Comparison of ENCODE assay signal across 27 mouse cellular contexts in genomic region chr6:129530261-129530660, GRCm38 (mm10). TPM values are rescaled to one million over a fixed set of nuclear protein-coding genes. Genes with fewer than 3 reads are reported as not detected.
DNase-seq lines count a peak whose midpoint lies in the region; ATAC-seq and TF ChIP-seq lines count a peak whose summit lies in the region.
"Had no signal": no experiment of that assay in that cellular context is flagged by ENCODE, and none has a peak within 500 bp of the region (broad histone marks: within the 10 kb centered on the region; RNA-seq: fewer than 3 reads in every experiment).

No protein-coding gene starts in this region.

- peaks cover 40% of the 10 kb centered on the region for H3K4me1 ChIP-seq in kidney, adult 2 months (ENCODE audit: control insufficient read depth, insufficient read depth, low read length)
- peaks cover 19% of the 10 kb centered on the region for H3K4me1 ChIP-seq in kidney, embryonic 15.5 days
- peaks cover 17% of the 10 kb centered on the region for H3K4me1 ChIP-seq in kidney, embryonic 16.5 days (ENCODE audit: insufficient read depth, low read length)
- peaks cover 14% of the 10 kb centered on the region; the same call in 1 of the 2 replicates for H3K4me1 ChIP-seq in kidney, embryonic 14.5 days (ENCODE audit: control insufficient read depth, insufficient read depth, low read length)

- no peak overlapping the region for H3K9ac ChIP-seq in kidney, embryonic 15.5 days
- H3K9ac ChIP-seq in kidney, embryonic 16.5 days (replicated peaks; ENCODE audit: low read length): no peak overlapping the region
- H3K9ac ChIP-seq in kidney, embryonic 14.5 days (ENCODE audit: low read depth, low read length): no peak overlapping the region
- H3K9ac ChIP-seq: forebrain, embryonic 13.5 days; hindbrain, embryonic 12.5 days; hindbrain, embryonic 15.5 days had no signal

- no peak for ATAC-seq in kidney, embryonic 15.5 days (replicated peaks; ENCODE audit: low FRiP score)
- no peak for ATAC-seq in kidney, embryonic 16.5 days (ENCODE audit: low FRiP score, low TSS enrichment)
- ATAC-seq in kidney, embryonic 14.5 days (ENCODE audit: low FRiP score, low TSS enrichment): no peak
- ATAC-seq: forebrain, embryonic 13.5 days; forebrain, embryonic 16.5 days; Patski had no signal

- TF ChIP-seq CTCF in kidney, adult 2 months (conservative IDR thresholded peaks at IDR 0.05; ENCODE audit: insufficient read depth, insufficient read length, low read depth, low read length): no peak

- H3K27ac ChIP-seq in kidney, adult 2 months (ENCODE audit: insufficient read depth, low read depth, low read length): peak overlapping the region; percentile 95
- no peak overlapping the region for H3K27ac ChIP-seq in kidney, embryonic 15.5 days
- H3K27ac ChIP-seq in kidney, embryonic 16.5 days (ENCODE audit: low read length): peak overlapping the region; percentile 29; the same call in 1 of the 2 replicates
- no peak overlapping the region for H3K27ac ChIP-seq in kidney, embryonic 14.5 days (ENCODE audit: low read depth, low read length)
- H3K27ac ChIP-seq: forebrain, embryonic 10.5 days; forebrain, embryonic 13.5 days; hindbrain, embryonic 12.5 days; hindbrain, embryonic 15.5 days had no signal

- no peak overlapping the region for H3K4me2 ChIP-seq in kidney, embryonic 15.5 days
- no peak overlapping the region for H3K4me2 ChIP-seq in kidney, embryonic 16.5 days (replicated peaks; ENCODE audit: low read depth, low read length)
- H3K4me2 ChIP-seq in kidney, embryonic 14.5 days (replicated peaks; ENCODE audit: low read depth, low read length): no peak overlapping the region
- H3K4me2 ChIP-seq: forebrain, embryonic 13.5 days; heart, embryonic 11.5 days; hindbrain, embryonic 12.5 days; hindbrain, embryonic 15.5 days had no signal

- peaks cover under 1% of the 10 kb centered on the region; the same call in 1 of the 2 replicates for H3K36me3 ChIP-seq in kidney, adult 2 months (ENCODE audit: control insufficient read depth, insufficient read depth, low read length)
- no peaks in the 10 kb centered on the region for H3K36me3 ChIP-seq in kidney, embryonic 15.5 days
- H3K36me3 ChIP-seq in kidney, embryonic 16.5 days (ENCODE audit: insufficient read depth, low read length): no peaks in the 10 kb centered on the region
- H3K36me3 ChIP-seq in kidney, embryonic 14.5 days (ENCODE audit: control insufficient read depth, insufficient read depth, low read length): no peaks in the 10 kb centered on the region
- H3K36me3 ChIP-seq: forebrain, embryonic 10.5 days; hindbrain, embryonic 12.5 days; hindbrain, embryonic 15.5 days had no signal

- no peaks in the 10 kb centered on the region for H3K27me3 ChIP-seq in kidney, adult 2 months (replicated peaks; ENCODE audit: control insufficient read depth, insufficient read depth, low read length)
- H3K27me3 ChIP-seq in kidney, embryonic 15.5 days: no peaks in the 10 kb centered on the region
- H3K27me3 ChIP-seq in kidney, embryonic 16.5 days (ENCODE audit: insufficient read depth, low read length): no peaks in the 10 kb centered on the region
- H3K27me3 ChIP-seq in kidney, embryonic 14.5 days (ENCODE audit: control insufficient read depth, insufficient read depth, low read length): no peaks in the 10 kb centered on the region
- H3K27me3 ChIP-seq: CH12.LX; forebrain, embryonic 13.5 days; hindbrain, embryonic 12.5 days; hindbrain, embryonic 15.5 days; Patski had no signal

- H3K4me3 ChIP-seq in kidney, adult 2 months (ENCODE audit: insufficient read depth, low read depth, low read length): no peak overlapping the region
- H3K4me3 ChIP-seq in kidney, embryonic 15.5 days (replicated peaks): no peak overlapping the region
- H3K4me3 ChIP-seq in kidney, embryonic 16.5 days (ENCODE audit: low read length): no peak overlapping the region
- H3K4me3 ChIP-seq in kidney, embryonic 14.5 days (ENCODE audit: low read length): no peak overlapping the region
- H3K4me3 ChIP-seq: forebrain, embryonic 10.5 days; forebrain, embryonic 13.5 days; hindbrain, embryonic 12.5 days; hindbrain, embryonic 15.5 days had no signal

- no peak for TF ChIP-seq POLR2A in kidney, adult 2 months (IDR thresholded peaks at IDR 0.05; ENCODE audit: low read depth, low read length)

- DNase-seq in kidney, adult 2 months: peak; percentile 92
- peak; percentile 67 for DNase-seq in kidney, postnatal 14 days
- DNase-seq in ovary, adult 18-20 months (ENCODE audit: low spot score): no peak
- DNase-seq: adrenal gland, postnatal 10 days; adrenal gland, postnatal 36 days; B cell, adult 2 months; cerebellum, adult 18-20 months; cerebellum, adult 9-10 months; cerebellum, postnatal 14 days; gastrocnemius, postnatal 10 days; heart, adult 11 months had no signal

- no peaks in the 10 kb centered on the region for H3K9me3 ChIP-seq in kidney, embryonic 15.5 days (replicated peaks)
- H3K9me3 ChIP-seq in kidney, embryonic 16.5 days (ENCODE audit: low read length): no peaks in the 10 kb centered on the region
- H3K9me3 ChIP-seq in kidney, embryonic 14.5 days (ENCODE audit: control insufficient read depth, low read length): no peaks in the 10 kb centered on the region
- H3K9me3 ChIP-seq: forebrain, embryonic 10.5 days; forebrain, embryonic 13.5 days; G1E; hindbrain, embryonic 12.5 days; hindbrain, embryonic 15.5 days had no signal

RNA-seq across cellular contexts. Expression of gene Gabarapl1, which starts 2.7 kb away (rescaled TPM):
- polyA plus RNA-seq in kidney, adult 2 months (2012; rRNA removed): 648 and 804 TPM in 2 replicates
- polyA plus RNA-seq in kidney, embryonic 15.5 days (2015; fragmentation: Nextera tagmentation; extraction: Ambion mirVana): 60.8 and 62.8 TPM in 2 replicates
- 74.1 and 77.7 TPM in 2 replicates for polyA plus RNA-seq in kidney, embryonic 16.5 days (2015; fragmentation: Nextera tagmentation; extraction: Ambion mirVana)
- 16.7 and 22.4 TPM in 2 replicates for polyA plus RNA-seq in kidney, embryonic 14.5 days (2014; fragmentation: Nextera tagmentation; extraction: Ambion mirVana)

RNA-seq across cellular contexts. Expression of gene Tmem52b, which starts 17.9 kb away (rescaled TPM):
- 124 and 212 TPM in 2 replicates for polyA plus RNA-seq in kidney, adult 2 months (2012; rRNA removed)
- polyA plus RNA-seq in kidney, embryonic 15.5 days (2015; fragmentation: Nextera tagmentation; extraction: Ambion mirVana): 44.7 and 45.4 TPM in 2 replicates
- polyA plus RNA-seq in kidney, embryonic 16.5 days (2015; fragmentation: Nextera tagmentation; extraction: Ambion mirVana): 61.5 and 63.1 TPM in 2 replicates
- 24.0 and 38.3 TPM in 2 replicates for polyA plus RNA-seq in kidney, embryonic 14.5 days (2014; fragmentation: Nextera tagmentation; extraction: Ambion mirVana)
- polyA plus RNA-seq: embryonic facial prominence, embryonic 11.5 days; embryonic facial prominence, embryonic 14.5 days; forebrain, embryonic 10.5 days; forebrain, embryonic 13.5 days; forebrain, embryonic 16.5 days; G1E; heart, embryonic 11.5 days; heart, embryonic 14.5 days; heart, postnatal 0 days; hindbrain, embryonic 12.5 days; hindbrain, embryonic 15.5 days had no signal

RNA-seq across cellular contexts. Expression of gene Olr1, which starts 23.3 kb away (rescaled TPM):
- 0.03 and 0.17 TPM in 2 replicates for polyA plus RNA-seq in kidney, adult 2 months (2012; rRNA removed)
- 0.17 TPM in 1 of 2 replicates, not detected in the other for polyA plus RNA-seq in kidney, embryonic 15.5 days (2015; fragmentation: Nextera tagmentation; extraction: Ambion mirVana)
- polyA plus RNA-seq in kidney, embryonic 16.5 days (2015; fragmentation: Nextera tagmentation; extraction: Ambion mirVana): not detected in 2 replicates
- polyA plus RNA-seq in kidney, embryonic 14.5 days (2014; fragmentation: Nextera tagmentation; extraction: Ambion mirVana): not detected in 2 replicates
- polyA plus RNA-seq: forebrain, embryonic 10.5 days; forebrain, embryonic 13.5 days; forebrain, embryonic 16.5 days; G1E; hindbrain, embryonic 12.5 days; hindbrain, embryonic 15.5 days; Patski had no signal

RNA-seq across cellular contexts. Expression of gene Klre1, which starts 47.4 kb away (rescaled TPM):
- 0.30 TPM in 1 of 2 replicates, not detected in the other for polyA plus RNA-seq in kidney, adult 2 months (2012; rRNA removed)
- not detected in 2 replicates for polyA plus RNA-seq in kidney, embryonic 15.5 days (2015; fragmentation: Nextera tagmentation; extraction: Ambion mirVana)
- not detected in 2 replicates for polyA plus RNA-seq in kidney, embryonic 16.5 days (2015; fragmentation: Nextera tagmentation; extraction: Ambion mirVana)
- not detected in 2 replicates for polyA plus RNA-seq in kidney, embryonic 14.5 days (2014; fragmentation: Nextera tagmentation; extraction: Ambion mirVana)
- polyA plus RNA-seq: embryonic facial prominence, embryonic 11.5 days; embryonic facial prominence, embryonic 14.5 days; forebrain, embryonic 10.5 days; forebrain, embryonic 13.5 days; forebrain, embryonic 16.5 days; G1E; heart, embryonic 11.5 days; heart, embryonic 14.5 days; heart, postnatal 0 days; hindbrain, embryonic 12.5 days; Patski had no signal

Comparison
In these comparisons a context has a peak if more than half of its experiments do, and no peak if none do; other contexts are left out.
1. H3K27ac ChIP-seq: peak in kidney, adult 2 months (single experiment) and kidney, embryonic 16.5 days (single experiment); none in kidney, embryonic 15.5 days (single experiment) and kidney, embryonic 14.5 days (single experiment).